Mouse (Mus musculus) testis, adult 2 months (tissue): ENCODE measurements at regions not wholly inside any gene's neighbourhood (a gene's known extent, or its start where the extent isn't known, plus 50 kb on each side); places are given as distances from the start of the nearest gene placed in this dataset.

Source experiments
- CTCF ChIP-seq: fragments of 200-500 bp; IDR thresholded peaks from 2 replicates; pipeline ENCODE4 v1.5.1; 2012; ENCODE audit warnings: low read depth, mild to moderate bottlenecking, inconsistent platforms, low read length, moderate library complexity; ENCODE audit not compliant: control insufficient read depth, insufficient read depth, insufficient replicate concordance
- POLR2A ChIP-seq: fragments of 200-500 bp; IDR thresholded peaks from 2 replicates; pipeline ENCODE4 v1.6.1; 2012; ENCODE audit warnings: low read depth, mild to moderate bottlenecking, inconsistent platforms, low read length, moderate library complexity; ENCODE audit not compliant: control insufficient read depth

- TF ChIP-seq POLR2A (no peak), CTCF (no peak)
These were observed 258.2 kb upstream of the Rbms1 start for GRCm38 (mm10) chr2:61221157-61221556.
